Mouse (Mus musculus) ES-Bruce4 (cell line): Measurements from ENCODE around the gene Ss18l2. TPM values are rescaled to one million over a fixed set of nuclear protein-coding genes. Genes with fewer than 3 reads are reported as not detected.

Source experiments
- H3K27ac ChIP-seq: 2 replicates; pipeline ENCODE4 v1.5.1; 2012; ENCODE audit warnings: low read length, inconsistent platforms; ENCODE audit not compliant: insufficient read depth
- H3K27me3 ChIP-seq: 2 replicates; pipeline ENCODE4 v1.6.1; 2012; ENCODE audit warnings: mild to moderate bottlenecking, low read length, inconsistent platforms; ENCODE audit not compliant: control insufficient read depth, poor library complexity, insufficient read depth, severe bottlenecking
- H3K36me3 ChIP-seq: 2 replicates; pipeline ENCODE4 v1.6.1; 2012; ENCODE audit warnings: inconsistent platforms, mild to moderate bottlenecking, low read length, moderate library complexity; ENCODE audit not compliant: control insufficient read depth, poor library complexity, insufficient read depth, severe bottlenecking
- H3K4me1 ChIP-seq: one replicate; pipeline ENCODE4 v1.8.1; 2011; ENCODE audit warnings: low read length; ENCODE audit not compliant: control insufficient read depth, insufficient read depth
- H3K4me3 ChIP-seq: 2 replicates; pipeline ENCODE4 v1.5.1; 2011; ENCODE audit warnings: low read depth, mild to moderate bottlenecking, low read length
- H3K9ac ChIP-seq: 2 replicates; pipeline ENCODE4 v1.6.1; 2012; ENCODE audit warnings: low read depth, mild to moderate bottlenecking, inconsistent platforms; ENCODE audit not compliant: poor library complexity, severe bottlenecking
- H3K9me3 ChIP-seq: replicated peaks from 2 replicates; pipeline ENCODE4 v1.6.1; 2012; ENCODE audit warnings: mild to moderate bottlenecking, low read length, inconsistent platforms; ENCODE audit not compliant: control insufficient read depth, poor library complexity, insufficient read depth, severe bottlenecking
- CTCF ChIP-seq: IDR thresholded peaks from one replicate; pipeline ENCODE4 v1.8.1; 2011; ENCODE audit warnings: low read depth, low read length
- EP300 ChIP-seq: IDR thresholded peaks from 2 replicates; pipeline ENCODE4 v1.6.1; 2011; ENCODE audit warnings: low read depth, low read length; ENCODE audit not compliant: insufficient read depth
- POLR2A ChIP-seq: IDR thresholded peaks from one replicate; pipeline ENCODE4 v1.8.1; 2011; ENCODE audit warnings: low read length; ENCODE audit not compliant: insufficient read depth
- polyA plus RNA-seq: library from polyadenylated mRNA; stranded (reverse); fragments of >200 nt; gene quantifications from 2 replicates; pipeline ENCODE4 v1.2.4, GENCODE M21; 2011; ENCODE audit warnings: low read depth; ENCODE audit not compliant: missing spikeins, insufficient read depth, insufficient read length

Gene Ss18l2
- polyA plus RNA-seq, 1 experiment, result 51.9 TPM

DNA sequence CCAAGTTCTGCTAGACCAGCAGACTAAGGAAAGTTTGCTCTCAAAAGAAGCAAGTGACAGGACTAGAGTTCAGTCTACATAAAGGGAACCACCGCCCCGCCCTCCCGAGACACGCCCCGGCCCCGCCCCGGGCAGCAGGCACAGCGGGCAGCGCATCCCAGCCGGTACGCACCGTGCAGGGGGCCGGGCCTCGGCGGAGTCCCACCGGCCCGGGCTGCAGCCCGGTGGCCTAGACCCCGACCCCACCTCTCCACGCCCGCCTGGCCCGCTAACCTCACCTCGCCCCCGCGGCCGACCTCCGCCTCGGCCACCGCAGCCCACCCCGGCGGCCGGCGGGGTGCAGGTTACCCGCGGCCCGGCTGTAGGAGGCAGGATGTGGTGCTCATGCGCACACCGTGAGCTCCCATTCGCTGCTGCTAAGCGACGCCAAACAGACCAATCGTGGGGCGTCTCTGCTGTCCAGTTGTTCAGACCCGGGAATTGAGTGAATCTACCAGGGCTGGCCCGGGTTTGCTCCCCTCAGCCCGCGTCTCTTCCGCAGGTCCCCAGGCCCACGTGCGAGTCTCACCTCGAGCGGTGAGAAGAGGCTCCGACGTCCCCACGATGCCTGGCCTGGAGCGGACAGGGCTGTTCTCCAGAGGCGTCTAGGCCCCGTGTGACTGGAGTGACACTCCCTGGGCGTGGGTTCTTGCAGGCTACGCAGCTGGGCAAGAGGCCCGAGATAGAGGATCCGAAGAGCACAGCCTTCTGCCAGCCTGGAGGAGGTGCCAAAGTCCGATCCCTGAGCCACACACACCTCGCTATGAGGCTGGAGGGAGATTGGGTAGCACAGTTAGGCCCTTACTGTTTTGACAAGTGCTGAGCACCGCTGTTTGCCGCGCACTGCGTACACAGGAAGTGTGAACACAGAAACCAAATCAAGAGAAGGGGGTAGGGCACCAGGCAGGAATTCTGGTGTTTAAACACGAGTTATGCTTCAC, 5.2 kb upstream of the Ss18l2 start, which contains the start of gene Sec22c:
TSS of gene Sec22c (minus strand) at position 845 of the 980 bp plus-strand sequence.
- H3K9me3 ChIP-seq, result no peaks in the 10 kb centered on the region
- no peaks in the 10 kb centered on the region for H3K36me3 ChIP-seq
- no peak for TF ChIP-seq CTCF
- no peak for TF ChIP-seq EP300
- TF ChIP-seq POLR2A, result no peak
- H3K27ac ChIP-seq, result no peak within 1 kb of the TSS
- H3K9ac ChIP-seq, result peak within 1 kb of the TSS; percentile 26
- H3K4me3 ChIP-seq, result peak within 1 kb of the TSS; percentile 71
- no peaks in the 10 kb centered on the region for H3K27me3 ChIP-seq
- H3K4me1 ChIP-seq, result peaks cover 2% of the 10 kb centered on the region

DNA sequence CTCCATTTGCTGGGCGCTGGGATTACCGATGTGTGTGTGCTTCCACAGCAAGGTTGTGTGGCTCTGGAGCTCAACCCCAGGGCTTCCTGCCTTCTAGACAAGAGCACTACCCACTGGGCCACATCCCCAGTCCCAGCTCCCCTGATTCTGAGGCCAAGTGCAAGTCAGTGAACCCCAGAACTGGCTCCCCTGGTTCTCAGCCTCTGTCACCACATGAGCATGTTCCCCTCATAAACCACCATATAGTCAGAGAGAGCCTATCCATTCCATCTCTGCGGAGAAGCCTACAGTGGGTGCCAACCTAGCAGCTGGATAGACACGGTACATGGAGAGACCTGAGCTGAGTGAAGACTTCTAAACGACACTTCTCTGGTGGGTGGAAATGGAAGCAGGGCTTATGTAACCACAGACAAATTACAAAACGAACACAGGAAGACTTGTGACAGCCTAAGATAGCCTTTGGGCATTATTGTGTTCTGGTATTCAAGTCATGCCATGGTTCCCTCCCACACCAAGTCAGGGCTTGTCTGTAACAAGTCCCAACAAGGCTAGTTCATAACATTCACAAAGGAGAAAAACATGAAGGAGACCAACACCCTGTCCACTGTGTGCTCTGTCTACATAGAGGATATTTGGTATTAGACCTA, 4.0 kb upstream of the Ss18l2 start:
- H3K4me1 ChIP-seq, result peaks cover 2% of the 10 kb centered on the region
- no peaks in the 10 kb centered on the region for H3K36me3 ChIP-seq
- no peaks in the 10 kb centered on the region for H3K27me3 ChIP-seq
- TF ChIP-seq EP300, result no peak
- TF ChIP-seq CTCF, result no peak
- TF ChIP-seq POLR2A, result no peak
- no peak overlapping the region for H3K4me3 ChIP-seq
- H3K9ac ChIP-seq, result no peak overlapping the region
- H3K27ac ChIP-seq, result no peak overlapping the region
- no peaks in the 10 kb centered on the region for H3K9me3 ChIP-seq

DNA sequence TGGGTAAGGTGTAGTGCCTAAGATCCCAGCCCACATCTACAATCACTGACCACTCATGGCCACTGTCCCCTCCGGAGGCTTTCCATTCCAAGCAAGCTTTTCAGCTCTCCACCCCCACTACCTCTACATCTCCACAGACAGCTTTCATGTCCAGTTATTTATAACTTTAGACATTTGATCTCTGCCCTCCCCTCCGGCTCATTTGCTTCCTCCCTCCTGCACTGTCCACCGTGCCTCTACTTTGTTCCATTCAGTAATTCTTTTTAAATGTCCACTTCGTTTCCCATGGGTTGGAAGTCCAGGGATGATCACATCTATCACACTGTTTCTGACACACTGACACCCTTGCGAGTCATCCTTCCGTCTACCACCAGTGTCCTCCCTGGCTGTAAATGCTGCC, 2.3 kb upstream of the Ss18l2 start:
- Histone ChIP-seq H3K4me3 (no peak overlapping the region), H3K9ac (no peak overlapping the region), H3K36me3 (peaks cover 5% of the 10 kb centered on the region; the same call in 1 of the 2 replicates), H3K4me1 (peaks cover 2% of the 10 kb centered on the region), H3K27me3 (no peaks in the 10 kb centered on the region), H3K9me3 (no peaks in the 10 kb centered on the region), H3K27ac (no peak overlapping the region)
- no peak for TF ChIP-seq EP300
- no peak for TF ChIP-seq CTCF

DNA sequence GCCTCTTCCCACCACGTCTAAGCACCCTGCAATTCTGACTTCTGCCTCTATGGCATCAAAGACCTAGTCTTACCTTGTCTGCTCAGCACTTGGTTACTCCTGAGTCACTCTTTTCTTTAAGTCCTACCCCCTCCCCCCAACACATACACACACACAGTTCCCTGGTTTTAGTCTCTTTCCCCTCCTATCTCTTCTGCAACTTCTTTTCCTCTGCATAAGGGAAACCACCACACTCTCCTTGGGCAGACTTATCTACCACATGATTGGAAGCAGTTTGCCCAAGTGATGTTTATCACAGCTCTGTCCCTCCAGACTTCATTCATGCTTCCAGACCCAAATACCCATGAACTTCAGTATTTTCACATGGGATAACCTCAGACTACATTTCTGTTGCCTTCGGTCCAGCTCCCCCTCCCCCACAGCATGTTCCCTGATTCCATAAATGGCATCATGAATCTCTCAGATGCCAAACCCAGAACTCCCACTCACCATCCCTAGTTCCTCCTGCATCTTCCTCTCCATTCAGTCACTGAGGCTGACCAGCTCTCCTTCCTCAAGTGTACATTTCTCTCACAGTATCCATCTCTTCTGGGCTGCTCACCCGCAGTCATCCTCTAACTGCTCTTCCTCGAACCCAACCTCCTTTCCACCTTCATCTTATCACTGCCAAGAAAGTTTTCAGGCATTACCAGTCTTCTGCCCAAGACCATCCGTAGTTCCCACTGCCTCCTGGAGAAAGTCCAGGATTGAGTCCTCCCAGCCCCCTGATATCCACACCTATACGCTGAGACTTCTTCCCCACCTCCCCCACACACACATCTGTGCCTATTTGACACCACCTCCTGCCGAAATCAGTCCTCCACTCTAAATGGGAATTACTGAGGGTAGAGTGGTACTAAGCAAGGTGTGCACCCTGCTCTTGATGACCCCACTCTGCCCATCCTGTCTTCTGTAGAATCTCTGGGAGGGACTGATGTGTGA, 1.3 kb upstream of the Ss18l2 start:
- Histone ChIP-seq H3K9me3 (no peaks in the 10 kb centered on the region), H3K27ac (no peak overlapping the region), H3K4me3 (no peak overlapping the region), H3K27me3 (no peaks in the 10 kb centered on the region), H3K36me3 (peaks cover 5% of the 10 kb centered on the region; the same call in 1 of the 2 replicates), H3K9ac (no peak overlapping the region), H3K4me1 (peaks cover 2% of the 10 kb centered on the region)
- no peak for TF ChIP-seq POLR2A
- no peak for TF ChIP-seq EP300
- TF ChIP-seq CTCF, result no peak

DNA sequence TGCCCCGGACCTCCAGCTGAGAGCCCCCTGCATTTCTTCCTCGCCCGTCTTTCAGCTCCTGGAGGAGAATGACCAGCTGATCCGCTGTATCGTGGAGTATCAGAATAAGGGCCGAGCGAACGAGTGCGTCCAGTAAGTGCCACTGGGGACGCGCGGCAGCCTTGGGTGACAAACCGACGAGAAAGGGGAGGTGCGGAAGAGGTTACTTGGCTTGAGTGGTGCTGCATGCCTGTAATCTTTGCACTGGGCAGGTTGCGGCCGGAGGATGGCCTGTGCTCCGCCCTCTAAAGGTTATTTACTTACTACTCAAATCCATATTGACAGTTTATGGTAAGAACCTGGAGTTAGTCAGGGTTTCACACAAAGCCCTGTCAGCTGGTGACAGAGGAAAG, 451 bp downstream of the Ss18l2 start:
- H3K27me3 ChIP-seq, result no peaks in the 10 kb centered on the region
- H3K9ac ChIP-seq, result peak overlapping the region; percentile 95
- H3K27ac ChIP-seq, result no peak overlapping the region
- no peaks in the 10 kb centered on the region for H3K9me3 ChIP-seq
- peaks cover 2% of the 10 kb centered on the region for H3K4me1 ChIP-seq
- H3K4me3 ChIP-seq, result peak overlapping the region; percentile 100
- peaks cover 5% of the 10 kb centered on the region; the same call in 1 of the 2 replicates for H3K36me3 ChIP-seq
- TF ChIP-seq CTCF (no peak), POLR2A (no peak), EP300 (no peak)
